Mouse (Mus musculus) megakaryocyte, embryonic 14.5 days (primary cell): ENCODE measurements around the gene Gm10260.

ENCODE experiments used
- FLI1 ChIP-seq: IDR thresholded peaks from 2 replicates; pipeline ENCODE4 v1.6.1; 2012; ENCODE audit warnings: low read length, inconsistent platforms, mixed read lengths
- GATA1 ChIP-seq: IDR thresholded peaks from 3 replicates; pipeline ENCODE4 v1.6.1; 2012; ENCODE audit warnings: mixed read lengths, low read length, inconsistent platforms, borderline replicate concordance

DNA sequence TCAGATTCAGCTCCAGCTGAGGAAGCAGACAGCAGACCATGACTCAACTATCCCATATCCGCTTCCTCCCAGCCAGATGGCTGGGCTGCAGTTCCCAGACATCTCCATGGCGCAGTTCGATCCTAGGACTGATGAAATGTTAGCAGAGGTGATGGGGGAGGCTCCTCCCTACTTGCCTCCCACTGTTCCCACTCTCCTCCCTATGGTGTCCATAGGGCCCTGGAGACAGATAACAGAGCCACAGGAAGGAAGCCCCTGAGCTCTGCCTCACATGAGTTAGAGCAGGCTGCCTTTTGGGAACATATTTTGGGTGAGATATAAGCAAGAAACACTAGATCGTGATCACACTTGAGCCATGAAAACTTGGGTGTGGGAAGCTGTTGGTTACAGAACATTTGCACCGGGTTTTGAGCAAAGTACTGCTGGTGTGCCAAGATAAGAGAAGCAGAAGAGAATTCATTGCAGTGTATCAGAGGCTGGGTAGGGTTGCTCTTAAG is 18.3 kb upstream of the Gm10260 start:
- no peak; the same call in 2 of the 3 replicates for TF ChIP-seq GATA1
- TF ChIP-seq FLI1: no peak
